Mouse (Mus musculus) retina, postnatal 7 days (tissue): ENCODE data around the gene A630089N07Rik.

ENCODE experiments used
- DNase-seq: peaks from one replicate; pipeline ENCODE4 v3.0.0-alpha.2; 2012; ENCODE audit warnings: low read depth, low spot score

The A630089N07Rik gene

DNA sequence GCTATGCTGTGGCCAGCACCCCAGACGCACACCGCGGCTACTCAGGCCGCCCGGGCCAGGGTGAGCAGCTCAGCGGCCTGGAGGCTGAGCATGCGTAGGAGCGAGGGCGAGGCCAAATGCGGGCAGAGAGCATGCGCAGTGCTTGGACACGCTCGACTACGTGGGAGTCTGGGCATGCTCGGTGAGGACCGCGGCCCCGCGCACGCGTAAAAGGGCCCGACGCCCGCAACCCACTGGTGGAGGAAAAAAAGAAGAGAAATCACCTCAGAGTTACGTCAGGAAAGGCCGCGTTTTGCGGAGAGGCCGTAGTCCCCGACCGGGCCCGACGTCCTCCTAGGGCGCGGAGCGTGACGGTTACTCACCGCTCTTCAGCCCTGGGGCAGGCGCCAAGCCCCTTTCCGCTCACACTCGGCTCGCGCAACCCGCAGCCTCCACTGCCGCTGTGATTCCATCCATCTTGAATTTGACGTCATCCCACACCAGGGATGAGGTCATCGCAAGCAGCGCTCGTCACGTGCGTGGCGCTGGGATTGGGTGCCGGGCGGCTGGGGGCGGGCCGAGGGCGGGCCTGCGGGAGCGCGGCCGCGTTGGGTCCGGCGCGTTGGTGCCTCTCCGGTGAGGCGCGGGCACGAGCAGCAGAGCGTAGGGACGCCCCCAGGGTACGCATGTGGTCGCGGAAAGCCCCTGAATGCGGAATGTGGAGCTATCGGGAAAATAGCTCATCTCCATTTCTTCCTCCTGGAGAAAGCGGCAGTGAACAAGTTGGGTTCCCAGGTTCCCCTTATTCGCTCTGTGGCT, 119.9 kb downstream of the A630089N07Rik start, which contains the start of the genes C2cd2 and Zbtb21:
Gene C2cd2 (minus strand): TSS at position 448 of the 798 bp plus-strand sequence.
Gene Zbtb21 (minus strand): TSS at position 472 of the 798 bp plus-strand sequence.
- peak; percentile 98 for DNase-seq

DNA sequence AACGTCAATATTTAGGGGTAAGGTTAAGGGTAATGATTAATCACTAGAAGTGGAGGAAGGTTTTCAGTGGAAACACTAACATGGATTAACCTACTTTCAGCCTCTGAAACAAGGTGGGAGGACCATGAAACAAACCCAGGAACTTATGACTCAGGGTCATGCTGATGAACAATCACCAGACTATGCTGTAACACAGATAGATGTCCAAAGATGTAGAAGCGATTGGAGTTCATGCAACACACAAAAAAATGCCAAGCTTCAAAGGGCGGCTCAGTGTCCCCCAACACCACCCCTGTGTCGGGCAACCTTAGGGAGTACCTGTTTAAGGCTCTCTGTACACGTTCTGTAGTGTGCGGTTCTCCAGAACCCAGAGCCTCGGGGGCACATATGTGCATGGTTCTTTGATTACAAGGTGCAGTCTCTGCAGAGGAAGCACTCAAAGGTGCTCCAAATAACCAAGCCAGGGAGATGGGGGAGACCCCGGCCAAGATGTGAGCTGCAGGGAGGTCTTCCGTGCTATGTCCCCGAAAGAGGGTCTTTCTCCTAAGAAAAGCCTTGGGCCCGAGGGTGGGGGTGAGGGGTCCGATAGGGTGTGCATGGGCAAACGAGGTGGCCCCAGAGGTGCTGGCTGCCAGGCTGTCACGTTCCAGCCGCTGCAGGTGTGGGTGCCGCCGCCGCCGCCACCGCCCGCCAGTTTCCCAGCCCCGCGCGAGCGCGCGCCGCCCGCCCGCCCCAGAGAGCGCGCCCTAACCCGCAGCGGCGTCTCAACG, 120.7 kb downstream of the A630089N07Rik start:
- DNase-seq: no peak

GRCm38 (mm10) chr16:97960348-97960747, 121.9 kb downstream of the A630089N07Rik start:
- DNase-seq: no peak

DNA sequence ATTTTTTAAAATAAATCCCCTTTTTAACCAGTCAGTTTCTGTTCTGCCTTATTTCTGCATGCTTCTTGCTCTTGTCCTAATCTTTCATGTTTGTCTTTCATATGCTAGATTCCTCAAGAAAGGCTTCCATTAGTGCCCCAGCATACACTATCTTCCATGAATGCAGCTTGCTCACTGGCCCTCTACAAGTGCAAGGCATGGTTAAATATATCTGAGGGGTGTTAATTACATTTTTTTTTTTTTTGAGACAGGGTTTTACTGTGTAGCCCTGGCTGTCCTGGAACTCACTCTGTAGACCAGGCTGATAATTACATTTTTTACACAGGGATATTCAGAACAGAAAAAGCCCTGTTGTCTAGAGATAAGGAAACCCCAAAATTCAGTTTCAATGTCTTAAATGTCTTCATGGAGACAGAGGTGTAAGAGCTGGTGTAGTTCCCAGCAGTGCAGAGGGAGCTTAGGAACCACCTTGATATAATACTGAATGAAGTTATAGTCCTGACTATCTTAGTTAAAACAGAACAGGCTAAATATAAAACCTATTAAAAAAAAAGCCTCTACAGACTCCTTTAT, 123.8 kb downstream of the A630089N07Rik start:
- no peak for DNase-seq

DNA sequence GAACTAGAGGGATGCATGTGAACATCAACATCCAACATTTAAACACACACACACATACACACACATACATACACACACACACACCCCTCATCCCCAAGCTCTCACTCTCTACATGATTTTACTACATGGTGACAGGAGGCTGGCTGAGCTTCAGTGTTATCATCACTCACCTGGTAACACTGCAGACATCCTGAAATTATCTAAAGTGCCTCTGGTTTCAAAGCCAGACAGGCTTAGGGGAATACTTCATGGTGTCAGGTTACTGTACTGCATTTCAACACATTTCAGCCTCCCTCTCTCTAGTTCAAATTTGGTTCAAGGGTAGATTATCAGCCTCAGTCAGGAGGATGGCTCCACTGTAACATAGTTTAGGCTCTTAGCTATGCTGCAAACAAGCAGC, 124.6 kb downstream of the A630089N07Rik start:
- DNase-seq: no peak

DNA sequence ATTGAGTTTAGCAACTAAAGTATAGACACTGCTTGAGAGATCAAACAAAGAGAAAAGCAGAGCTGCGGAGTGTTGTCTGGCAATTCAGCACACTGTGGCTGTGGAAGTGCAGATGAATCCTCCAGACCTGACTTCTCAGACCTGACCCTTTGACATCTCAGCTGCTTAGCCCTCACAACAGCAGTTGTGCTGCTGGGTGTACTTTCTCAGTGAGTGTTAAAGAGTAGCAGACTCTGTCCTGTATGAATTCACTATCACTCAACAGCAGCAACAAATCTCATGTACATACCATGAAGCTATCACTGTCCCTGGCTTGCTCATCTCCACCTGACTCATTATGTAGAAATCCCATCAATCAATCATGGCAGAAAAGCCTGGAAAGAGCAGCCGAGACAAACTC, 126.2 kb downstream of the A630089N07Rik start:
- no peak for DNase-seq

DNA sequence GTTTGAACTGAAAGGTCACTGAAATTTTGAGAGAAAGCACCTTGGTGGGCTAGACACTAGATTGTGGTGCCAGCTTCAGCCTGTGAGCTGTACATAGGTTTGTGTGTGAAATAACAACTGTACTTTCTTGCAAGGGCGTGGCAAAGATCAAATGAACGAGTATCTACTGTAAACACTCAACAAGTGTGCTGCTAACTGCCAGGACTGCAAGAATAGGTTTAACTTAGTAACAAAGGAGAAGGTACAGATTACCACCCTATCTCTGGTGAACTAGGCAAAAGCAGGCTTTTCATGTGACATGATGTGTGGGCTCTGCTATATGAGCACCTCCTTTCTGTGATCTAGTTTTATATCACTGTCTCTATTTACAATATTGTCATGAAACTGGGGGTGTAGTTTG, 128.9 kb downstream of the A630089N07Rik start:
- DNase-seq: no peak

DNA sequence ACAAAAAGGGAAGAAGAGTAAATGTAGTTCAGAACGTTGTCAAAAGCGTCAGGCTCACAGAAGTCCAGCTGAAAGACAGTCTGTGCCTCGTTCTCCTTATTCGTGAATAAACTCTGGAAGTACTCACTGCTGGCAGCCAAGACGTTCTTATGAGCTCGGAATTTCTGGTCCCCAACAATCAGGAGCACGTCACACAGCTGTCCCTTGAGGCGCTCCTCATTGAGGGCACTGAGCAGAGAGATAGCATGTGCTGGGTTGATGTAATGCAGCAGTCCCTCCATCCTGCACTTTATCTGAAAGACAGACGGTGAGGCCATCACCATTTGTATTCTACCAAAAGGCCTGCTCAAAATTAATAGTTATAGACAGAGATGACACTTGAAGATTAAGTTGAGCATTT, 129.4 kb downstream of the A630089N07Rik start:
- DNase-seq: no peak

- no peak for DNase-seq
Measured at GRCm38 (mm10) chr16:97952371-97952770, 129.9 kb downstream of the A630089N07Rik start.
